Mouse (Mus musculus) midbrain, embryonic 12.5 days (tissue): Measurements from ENCODE around the gene Hopx. TPM values are rescaled to one million over a fixed set of nuclear protein-coding genes. Genes with fewer than 3 reads are reported as not detected.

Experiments used
- ATAC-seq: fragments of 200-750 bp; cut with Nextera tagmentation; 2 replicates; pipeline ENCODE4 v1.8.0; 2017; ENCODE audit warnings: low read depth, moderate TSS enrichment, moderate library complexity; ENCODE audit not compliant: low FRiP score
- H3K27ac ChIP-seq: fragments of 300-500 bp; sonication (generic); replicated peaks from 2 replicates; pipeline ENCODE4 v1.5.1; 2016; ENCODE audit warnings: mild to moderate bottlenecking
- H3K27me3 ChIP-seq: fragments of 300-500 bp; sonication (generic); 2 replicates; pipeline ENCODE4 v1.6.1; 2016; ENCODE audit warnings: mild to moderate bottlenecking
- H3K36me3 ChIP-seq: fragments of 300-500 bp; sonication (generic); 2 replicates; pipeline ENCODE4 v1.6.1; 2016
- H3K4me1 ChIP-seq: fragments of 300-500 bp; sonication (generic); 2 replicates; pipeline ENCODE4 v1.6.1; 2016
- H3K4me2 ChIP-seq: fragments of 300-500 bp; sonication (generic); replicated peaks from 2 replicates; pipeline ENCODE4 v1.6.1; 2016; ENCODE audit warnings: mild to moderate bottlenecking, moderate library complexity
- H3K4me3 ChIP-seq: fragments of 300-500 bp; sonication (generic); 2 replicates; pipeline ENCODE4 v1.5.1; 2016; ENCODE audit warnings: mild to moderate bottlenecking
- H3K9ac ChIP-seq: fragments of 300-500 bp; sonication (generic); replicated peaks from 2 replicates; pipeline ENCODE4 v1.6.1; 2016; ENCODE audit warnings: mild to moderate bottlenecking, moderate library complexity
- H3K9me3 ChIP-seq: fragments of 300-500 bp; sonication (generic); 2 replicates; pipeline ENCODE4 v1.6.1; 2016; ENCODE audit warnings: mild to moderate bottlenecking
- WGBS: fragments of 180-500 bp; shearing (Covaris S2); methylation state at CpG from one replicate; pipeline ENCODE4 v1.1.7; 2016; 5-methylcytosine and 5-hydroxymethylcytosine counted together
- polyA plus RNA-seq: library from polyadenylated mRNA; unstranded; fragments of >200 nt; fragmentation: Nextera tagmentation; extraction: Ambion mirVana; gene quantifications from 2 replicates; pipeline ENCODE4 v1.2.1, GENCODE M21; 2016

The Hopx gene
- polyA plus RNA-seq: 0.27 TPM in 1 of 2 replicates, not detected in the other

DNA sequence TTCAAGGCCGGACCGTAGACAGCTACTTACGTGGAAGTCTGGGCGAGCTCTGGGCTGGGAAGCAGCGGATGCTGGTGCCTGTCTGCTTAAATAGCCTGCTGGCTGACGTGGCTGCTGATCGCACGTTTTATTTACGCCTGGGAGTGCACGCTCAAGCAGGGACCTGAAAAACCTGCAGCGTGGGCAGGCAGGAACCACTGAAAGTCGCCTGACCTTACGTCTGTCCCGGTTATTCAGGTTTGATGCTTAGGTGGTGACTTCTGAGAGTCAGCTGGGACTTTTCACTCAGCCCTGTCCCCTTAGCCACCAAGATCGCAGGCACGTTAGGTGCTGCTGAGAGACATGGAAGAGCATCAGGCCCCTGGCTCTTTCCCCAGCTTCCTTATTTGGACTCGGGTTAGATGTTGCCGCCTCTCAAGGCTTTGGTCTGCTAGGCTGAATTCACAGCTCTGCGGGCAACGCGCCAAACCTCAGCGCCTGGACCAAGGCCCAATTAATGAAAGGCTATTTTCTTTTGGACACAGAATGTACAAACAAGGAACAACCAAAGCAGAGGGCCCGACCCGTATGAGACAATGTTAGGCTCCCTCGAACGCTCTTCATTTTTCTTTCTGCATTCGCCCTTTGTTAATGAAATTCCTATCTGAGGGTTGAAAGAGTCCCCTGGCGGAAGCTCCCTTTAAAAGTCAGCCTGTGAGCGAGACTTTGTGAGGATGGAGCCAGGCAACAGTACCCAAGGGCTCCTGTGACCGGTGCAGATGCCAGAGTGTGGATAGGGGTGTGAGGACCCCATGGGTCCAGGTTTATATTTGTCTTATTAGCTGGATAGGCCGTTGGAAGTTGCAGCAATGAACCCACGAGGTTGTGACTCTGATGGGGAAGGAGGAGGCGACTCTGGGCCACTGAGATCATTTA, at the start of gene Hopx:
TSS of gene Hopx (minus strand) at position 305 of the 915 bp plus-strand sequence.
- Histone ChIP-seq H3K27me3 (peaks cover 87% of the 10 kb centered on the region), H3K36me3 (no peaks in the 10 kb centered on the region), H3K27ac (no peak within 1 kb of the TSS), H3K4me2 (no peak within 1 kb of the TSS; the same call in 1 of the 2 replicates), H3K4me3 (no peak within 1 kb of the TSS), H3K4me1 (peaks cover 13% of the 10 kb centered on the region; the same call in 1 of the 2 replicates), H3K9ac (no peak within 1 kb of the TSS), H3K9me3 (no peaks in the 10 kb centered on the region)
- 45% methylated on average over 33 of the region's 33 CpGs for WGBS
- no peak for ATAC-seq

DNA sequence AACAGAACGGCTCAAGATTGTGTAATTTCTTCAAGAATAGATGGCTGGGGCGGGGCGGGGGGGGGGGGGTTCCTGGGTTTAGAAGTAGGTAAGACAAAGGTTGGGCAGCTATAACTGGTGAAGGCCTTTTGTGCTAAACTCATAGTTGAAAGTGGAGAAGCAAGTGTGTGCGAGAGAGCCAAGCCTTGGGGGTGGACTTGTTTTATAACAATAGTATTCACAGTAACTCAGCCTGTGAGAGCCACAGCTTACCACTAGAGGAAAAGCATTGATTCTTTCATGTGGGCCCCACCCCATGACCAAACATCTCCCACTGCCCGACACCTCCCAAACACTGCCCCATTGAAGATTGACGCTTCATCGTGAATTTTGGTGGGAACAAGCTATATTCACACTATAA, 48.7 kb upstream of the Hopx start:
- WGBS: 91% methylated on average over 7 of the region's 7 CpGs
- Histone ChIP-seq H3K27me3 (peaks cover 7% of the 10 kb centered on the region; the same call in 1 of the 2 replicates), H3K9me3 (no peaks in the 10 kb centered on the region), H3K4me2 (no peak overlapping the region), H3K27ac (no peak overlapping the region), H3K4me3 (no peak overlapping the region), H3K36me3 (no peaks in the 10 kb centered on the region), H3K4me1 (no peaks in the 10 kb centered on the region), H3K9ac (no peak overlapping the region)
- no peak for ATAC-seq

GRCm38 (mm10) chr5:77162566-77162965, 47.6 kb upstream of the Hopx start:
- H3K4me2 ChIP-seq: no peak overlapping the region
- H3K27me3 ChIP-seq: peaks cover 7% of the 10 kb centered on the region; the same call in 1 of the 2 replicates
- H3K4me3 ChIP-seq: no peak overlapping the region
- ATAC-seq: no peak
- H3K4me1 ChIP-seq: peaks cover 6% of the 10 kb centered on the region; the same call in 1 of the 2 replicates
- H3K9ac ChIP-seq: no peak overlapping the region
- no peaks in the 10 kb centered on the region for H3K9me3 ChIP-seq
- H3K36me3 ChIP-seq: no peaks in the 10 kb centered on the region
- 90% methylated on average over 3 of the region's 3 CpGs for WGBS
- H3K27ac ChIP-seq: no peak overlapping the region

- WGBS: 46% methylated on average over 14 of the region's 14 CpGs
- ATAC-seq: no peak
- H3K27ac ChIP-seq: no peak overlapping the region
Measured at GRCm38 (mm10) chr5:77157777-77158540, 43.0 kb upstream of the Hopx start.

DNA sequence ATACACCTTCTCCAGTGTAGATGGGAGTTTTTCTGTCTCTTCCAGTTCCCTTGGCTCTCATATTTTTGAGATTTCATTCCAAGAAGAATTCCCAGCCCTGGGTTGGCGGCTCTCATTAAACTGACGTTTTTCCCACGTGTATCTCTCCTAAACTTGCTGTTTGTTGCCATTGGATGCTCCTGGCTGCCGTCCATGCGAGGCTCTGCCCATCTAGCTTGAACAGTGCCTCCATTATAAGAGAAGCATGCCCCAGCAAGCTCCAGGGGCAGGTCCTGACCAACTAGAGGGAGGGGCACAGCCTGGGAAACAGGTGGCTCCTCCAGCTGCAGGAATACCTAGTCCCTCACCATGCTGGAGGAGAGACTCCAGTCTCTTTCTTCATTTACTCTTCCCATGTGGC, 42.0 kb upstream of the Hopx start:
- Histone ChIP-seq H3K4me1 (peaks cover 6% of the 10 kb centered on the region; the same call in 1 of the 2 replicates), H3K36me3 (no peaks in the 10 kb centered on the region)
- 82% methylated on average over 5 of the region's 5 CpGs for WGBS

More at GRCm38 (mm10) chr5:77157777-77158540, 43.0 kb upstream of the Hopx start:
- no peaks in the 10 kb centered on the region for H3K36me3 ChIP-seq
- H3K9ac ChIP-seq: no peak overlapping the region
- H3K9me3 ChIP-seq: no peaks in the 10 kb centered on the region
- H3K4me2 ChIP-seq: no peak overlapping the region
- H3K4me1 ChIP-seq: peaks cover 6% of the 10 kb centered on the region; the same call in 1 of the 2 replicates
- peaks cover 3% of the 10 kb centered on the region; the same call in 1 of the 2 replicates for H3K27me3 ChIP-seq
- H3K4me3 ChIP-seq: no peak overlapping the region

GRCm38 (mm10) chr5:77155526-77155925, 40.6 kb upstream of the Hopx start:
- no peak for ATAC-seq
- H3K9me3 ChIP-seq: no peaks in the 10 kb centered on the region
- H3K4me3 ChIP-seq: no peak overlapping the region
- H3K36me3 ChIP-seq: no peaks in the 10 kb centered on the region
- no peak overlapping the region for H3K27ac ChIP-seq
- 92% methylated on average over 12 of the region's 12 CpGs for WGBS
- peaks cover 6% of the 10 kb centered on the region; the same call in 1 of the 2 replicates for H3K4me1 ChIP-seq
- no peak overlapping the region for H3K9ac ChIP-seq
- H3K27me3 ChIP-seq: peaks cover 7% of the 10 kb centered on the region
- H3K4me2 ChIP-seq: no peak overlapping the region

More for the DNA sequence above, 42.0 kb upstream of the Hopx start:
- no peak overlapping the region for H3K27ac ChIP-seq
- no peak overlapping the region for H3K9ac ChIP-seq
- no peak for ATAC-seq
- H3K4me3 ChIP-seq: no peak overlapping the region
- no peak overlapping the region for H3K4me2 ChIP-seq
- no peaks in the 10 kb centered on the region for H3K9me3 ChIP-seq
- peaks cover 3% of the 10 kb centered on the region; the same call in 1 of the 2 replicates for H3K27me3 ChIP-seq

DNA sequence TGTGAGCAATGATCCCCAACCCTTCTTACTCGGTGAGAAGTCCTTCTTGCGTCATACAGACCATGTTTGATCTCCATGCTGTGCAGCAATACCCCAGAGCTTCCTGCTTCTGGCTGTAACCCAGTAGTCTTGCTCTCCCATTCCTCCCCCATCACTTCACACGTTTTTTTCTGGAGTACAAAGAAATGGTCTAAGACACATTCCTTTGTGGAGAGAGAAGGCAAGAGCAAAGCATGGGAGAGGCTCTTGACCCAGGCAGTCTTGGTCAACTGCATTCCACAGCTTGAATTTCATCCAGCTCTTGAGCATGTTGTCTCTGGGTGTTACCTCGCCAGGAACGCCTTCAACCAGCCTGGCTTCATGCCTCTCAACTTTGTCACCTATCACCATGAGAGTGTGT, 39.9 kb upstream of the Hopx start:
- Histone ChIP-seq H3K4me1 (peaks cover 6% of the 10 kb centered on the region; the same call in 1 of the 2 replicates), H3K36me3 (no peaks in the 10 kb centered on the region), H3K9me3 (no peaks in the 10 kb centered on the region), H3K4me2 (no peak overlapping the region), H3K4me3 (no peak overlapping the region), H3K27ac (no peak overlapping the region), H3K27me3 (peaks cover 7% of the 10 kb centered on the region), H3K9ac (no peak overlapping the region)
- no peak for ATAC-seq
- 85% methylated on average over 5 of the region's 5 CpGs for WGBS

GRCm38 (mm10) chr5:77151738-77152137, 36.8 kb upstream of the Hopx start:
- 85% methylated on average over 3 of the region's 3 CpGs for WGBS
- Histone ChIP-seq H3K27ac (no peak overlapping the region), H3K9me3 (no peaks in the 10 kb centered on the region), H3K36me3 (no peaks in the 10 kb centered on the region), H3K4me1 (no peaks in the 10 kb centered on the region), H3K4me2 (no peak overlapping the region), H3K9ac (no peak overlapping the region), H3K4me3 (no peak overlapping the region), H3K27me3 (peaks cover 4% of the 10 kb centered on the region; the same call in 1 of the 2 replicates)
- ATAC-seq: no peak

DNA sequence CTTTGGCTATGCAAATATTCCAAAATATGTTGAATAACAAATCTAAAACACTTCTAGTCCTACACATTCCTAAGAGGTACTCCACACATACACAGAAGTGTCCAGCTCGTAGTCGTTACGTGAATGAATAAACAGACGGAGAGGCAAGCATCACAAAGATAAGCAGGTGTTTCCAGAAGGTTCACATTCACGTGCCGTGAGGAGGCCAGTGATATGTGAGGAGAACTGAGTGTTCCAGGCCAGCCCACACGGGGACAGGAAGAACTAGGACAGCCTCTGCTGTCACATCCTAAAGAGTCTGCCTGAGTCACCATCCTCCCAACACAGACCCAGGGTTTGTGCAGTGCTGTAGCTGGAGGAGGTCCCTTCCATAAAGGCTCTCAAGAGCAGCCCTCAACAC, 36.2 kb upstream of the Hopx start:
- Histone ChIP-seq H3K27me3 (peaks cover 4% of the 10 kb centered on the region; the same call in 1 of the 2 replicates), H3K9me3 (no peaks in the 10 kb centered on the region), H3K27ac (no peak overlapping the region), H3K4me3 (no peak overlapping the region), H3K9ac (no peak overlapping the region), H3K36me3 (no peaks in the 10 kb centered on the region), H3K4me2 (no peak overlapping the region), H3K4me1 (no peaks in the 10 kb centered on the region)
- WGBS: 87% methylated on average over 7 of the region's 7 CpGs
- ATAC-seq: no peak

DNA sequence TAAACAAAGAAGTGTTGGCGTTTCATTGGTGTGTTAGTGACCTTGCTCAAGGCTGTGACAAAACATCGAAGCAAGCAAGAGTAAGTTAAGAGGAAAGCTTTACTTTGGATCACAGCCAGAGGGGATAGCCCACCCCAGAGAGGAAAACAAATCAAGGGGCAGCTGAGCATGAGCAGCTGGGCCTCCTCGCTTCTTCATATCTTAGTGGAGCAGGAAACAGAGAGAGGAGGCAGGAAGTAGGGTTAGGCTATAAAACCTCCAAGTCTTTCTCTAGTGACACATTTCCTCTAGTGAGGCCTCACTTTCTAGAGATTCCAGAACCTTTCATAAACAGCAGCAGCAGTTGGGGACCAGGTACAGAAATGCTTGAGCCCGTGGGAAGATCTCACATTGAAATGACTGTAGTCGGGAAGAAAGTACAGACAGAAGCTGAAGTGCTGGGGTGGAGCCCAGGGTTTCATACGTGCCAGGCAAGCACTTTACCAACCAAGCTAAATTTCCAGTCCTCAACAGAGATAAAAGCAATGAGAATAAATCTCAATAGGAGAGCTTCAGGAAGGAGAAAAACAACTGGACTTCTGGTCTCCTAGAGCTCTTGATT, 33.2 kb upstream of the Hopx start:
- Histone ChIP-seq H3K9me3 (no peaks in the 10 kb centered on the region), H3K9ac (no peak overlapping the region), H3K36me3 (no peaks in the 10 kb centered on the region), H3K27me3 (peaks cover 4% of the 10 kb centered on the region; the same call in 1 of the 2 replicates), H3K4me1 (no peaks in the 10 kb centered on the region), H3K4me2 (no peak overlapping the region), H3K4me3 (no peak overlapping the region), H3K27ac (no peak overlapping the region)
- no peak for ATAC-seq
- 86% methylated on average over 6 of the region's 6 CpGs for WGBS

DNA sequence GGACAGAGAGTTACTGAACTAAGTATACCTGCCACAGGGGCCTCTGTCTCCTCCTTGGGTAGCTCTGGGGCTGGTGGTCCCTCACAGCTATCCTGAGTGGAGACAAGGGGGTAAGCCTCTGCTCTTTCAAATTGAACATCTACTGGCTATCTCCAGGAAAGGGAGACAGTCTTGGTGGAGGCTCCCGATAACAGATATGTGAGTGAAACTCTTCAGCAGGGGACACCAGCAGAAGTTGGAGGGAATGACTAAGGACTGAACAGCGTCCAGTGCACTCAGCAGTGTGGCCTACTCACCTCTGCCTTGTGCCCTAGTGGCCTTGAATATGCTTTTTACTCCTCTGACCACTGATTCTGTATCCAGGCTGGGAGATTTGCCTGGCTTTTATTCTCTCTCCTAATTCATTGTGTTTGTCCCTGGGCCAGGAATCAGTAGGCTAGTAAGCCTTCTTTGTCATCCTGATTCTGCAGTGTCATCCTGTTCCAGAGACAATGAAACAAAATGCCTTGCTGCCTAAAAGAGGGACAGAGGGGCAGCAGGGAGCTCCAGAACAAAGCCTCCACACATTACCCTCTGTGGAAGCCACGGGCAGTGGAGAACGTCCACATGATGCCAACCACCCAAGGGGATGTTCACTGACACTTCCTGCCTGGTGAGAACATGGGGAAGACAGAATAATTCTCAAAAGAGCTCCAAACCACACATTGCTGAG, 31.7 kb upstream of the Hopx start:
- no peaks in the 10 kb centered on the region for H3K4me1 ChIP-seq
- no peaks in the 10 kb centered on the region for H3K9me3 ChIP-seq
- H3K27ac ChIP-seq: no peak overlapping the region
- H3K4me3 ChIP-seq: no peak overlapping the region
- no peaks in the 10 kb centered on the region for H3K36me3 ChIP-seq
- no peak overlapping the region for H3K4me2 ChIP-seq
- WGBS: 41% methylated on average over 4 of the region's 4 CpGs
- H3K9ac ChIP-seq: no peak overlapping the region
- ATAC-seq: no peak
- H3K27me3 ChIP-seq: peaks cover 4% of the 10 kb centered on the region; the same call in 1 of the 2 replicates
